Mouse (Mus musculus): ENCODE results near the gene Slc40a1.

Gene Slc40a1

GRCm38 (mm10) chr1:45926393-45926763 lies at the start of gene Slc40a1:
Slc40a1 (minus strand) TSS chr1:45926523.
- DNase-seq, result no peak

- DNase-seq, result no peak
Measured at GRCm38 (mm10) chr1:45971314-45971713, 45.0 kb upstream of the Slc40a1 start.

- no peak for DNase-seq
Measured at GRCm38 (mm10) chr1:45948988-45949387, 22.7 kb upstream of the Slc40a1 start.

- no peak for DNase-seq
Measured at GRCm38 (mm10) chr1:45947843-45948242, 21.5 kb upstream of the Slc40a1 start.

- no peak for DNase-seq
Measured at GRCm38 (mm10) chr1:45931127-45931526, 4.8 kb upstream of the Slc40a1 start.

- DNase-seq, result no peak
Measured at GRCm38 (mm10) chr1:45926911-45927310, 588 bp upstream of the Slc40a1 start.

- no peak for DNase-seq
Measured at GRCm38 (mm10) chr1:45925500-45926392, 577 bp downstream of the Slc40a1 start.

- DNase-seq, result no peak
Measured at GRCm38 (mm10) chr1:45925131-45925499, 1.2 kb downstream of the Slc40a1 start.

GRCm38 (mm10) chr1:45924516-45924915 lies 1.8 kb downstream of the Slc40a1 start:
- DNase-seq, result no peak

- no peak for DNase-seq
Measured at GRCm38 (mm10) chr1:45923306-45923705, 3.0 kb downstream of the Slc40a1 start.

GRCm38 (mm10) chr1:45920703-45921102 lies 5.6 kb downstream of the Slc40a1 start:
- DNase-seq, result no peak

GRCm38 (mm10) chr1:45919752-45920151 lies 6.6 kb downstream of the Slc40a1 start:
- DNase-seq, result no peak

- DNase-seq, result no peak
Measured at GRCm38 (mm10) chr1:45917136-45917803, 9.1 kb downstream of the Slc40a1 start.

- no peak for DNase-seq
Measured at GRCm38 (mm10) chr1:45916174-45916573, 10.1 kb downstream of the Slc40a1 start.

GRCm38 (mm10) chr1:45914236-45914635 lies 12.1 kb downstream of the Slc40a1 start:
- DNase-seq, result no peak

- no peak for DNase-seq
Measured at GRCm38 (mm10) chr1:45905107-45905821, 21.1 kb downstream of the Slc40a1 start.

GRCm38 (mm10) chr1:45904161-45904560 lies 22.2 kb downstream of the Slc40a1 start:
- DNase-seq, result no peak

- no peak for DNase-seq
Measured at GRCm38 (mm10) chr1:45898044-45898443, 28.3 kb downstream of the Slc40a1 start.

GRCm38 (mm10) chr1:45894168-45894912 lies 32.0 kb downstream of the Slc40a1 start:
- no peak for DNase-seq

GRCm38 (mm10) chr1:45891986-45892385 lies 34.3 kb downstream of the Slc40a1 start:
- no peak for DNase-seq

- no peak for DNase-seq
Measured at GRCm38 (mm10) chr1:45890173-45890572, 36.1 kb downstream of the Slc40a1 start, which contains the start of gene Gm5269. Gm5269 (minus strand) TSS chr1:45890273.

GRCm38 (mm10) chr1:45886800-45887199 lies 39.5 kb downstream of the Slc40a1 start:
- no peak for DNase-seq

GRCm38 (mm10) chr1:45883378-45883777 lies 42.9 kb downstream of the Slc40a1 start:
- no peak for DNase-seq

Data from thymus, postnatal 25 days (tissue).